Mouse (Mus musculus) heart, adult 8-10 months (tissue): ENCODE results near the gene Sbk2. TPM values are rescaled to one million over a fixed set of nuclear protein-coding genes. Genes with fewer than 3 reads are reported as not detected.
"Not testable (repeated sequence)": the region's sequence is repeated elsewhere in the genome, so short reads cannot be mapped to it uniquely, and the experiment has no call there.

Experiments used
- DNase-seq: peaks from one replicate; pipeline ENCODE4 v3.0.0; 2022; ENCODE audit warnings: low spot score
- total RNA-seq, 4 experiments: library from RNA; stranded (reverse); gene quantifications; 2 replicates each; pipeline ENCODE4 v1.2.4; 2022

Gene Sbk2
- total RNA-seq, result 10 to 100 TPM; 27.3 to 40.6 (median 33.1) TPM

DNA sequence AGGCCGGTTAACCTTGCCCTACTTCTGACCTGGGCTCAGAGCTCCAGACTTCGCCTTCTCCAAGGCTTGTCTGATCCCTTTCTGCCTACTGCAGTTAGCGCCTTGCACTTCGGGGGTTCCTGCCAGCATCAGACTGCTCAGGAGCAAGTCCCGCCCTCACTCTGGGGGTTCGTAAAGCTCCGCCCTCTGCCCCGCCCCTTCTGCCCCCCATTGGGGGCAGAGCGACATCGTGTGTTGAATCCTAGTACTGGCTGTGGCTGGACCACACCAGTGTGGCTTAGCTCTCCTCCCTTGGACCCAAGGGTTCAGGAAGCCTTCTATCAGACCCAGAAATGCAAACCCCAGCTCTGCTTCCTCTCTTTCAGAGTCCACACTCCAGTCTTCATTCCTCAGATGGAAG is at the start of gene Sbk2:
TSS of gene Sbk2 (minus strand) at position 135 of the 400 bp plus-strand sequence.
- DNase-seq, result peak; percentile 79

DNA sequence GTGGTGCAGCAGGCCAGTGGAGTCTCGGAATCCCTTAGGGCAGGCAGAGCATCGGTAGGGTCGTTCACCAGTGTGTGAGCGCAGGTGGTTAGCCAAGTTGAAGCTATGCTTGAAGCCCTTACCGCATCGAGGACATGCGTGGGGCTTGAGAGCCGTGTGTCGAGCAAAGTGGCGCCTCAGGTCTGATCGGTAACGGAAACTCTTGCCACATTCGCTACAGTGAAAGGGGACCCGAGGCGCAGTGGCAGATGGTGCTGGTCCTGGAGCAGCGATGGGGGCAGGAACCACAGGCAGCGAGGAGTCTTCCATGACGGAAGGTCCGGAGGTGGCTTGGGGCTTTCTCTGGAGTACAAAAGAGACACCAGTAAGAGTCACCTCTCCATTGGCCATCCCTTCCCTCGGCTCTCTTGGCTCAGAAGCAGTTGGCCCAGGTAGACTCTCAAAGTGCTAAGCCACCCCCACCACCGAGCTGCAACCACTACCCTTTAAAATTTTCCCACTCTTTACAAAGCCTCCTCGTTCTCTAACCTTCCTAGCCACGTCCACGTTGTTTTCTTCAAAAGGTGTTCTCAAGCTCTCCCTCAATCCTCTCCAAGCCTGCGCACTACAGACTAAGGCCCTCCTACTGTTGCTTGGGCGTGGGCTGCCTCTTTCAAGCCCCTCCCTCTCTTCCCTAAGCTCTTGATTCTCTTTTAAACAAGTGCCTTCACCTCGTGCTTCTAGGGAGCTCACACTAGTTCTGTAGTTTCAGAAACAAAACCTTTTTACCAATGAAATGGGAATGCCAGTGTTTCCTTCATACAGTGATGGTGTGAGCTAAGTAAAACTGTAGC is 48.7 kb upstream of the Sbk2 start:
- DNase-seq, result no peak

DNA sequence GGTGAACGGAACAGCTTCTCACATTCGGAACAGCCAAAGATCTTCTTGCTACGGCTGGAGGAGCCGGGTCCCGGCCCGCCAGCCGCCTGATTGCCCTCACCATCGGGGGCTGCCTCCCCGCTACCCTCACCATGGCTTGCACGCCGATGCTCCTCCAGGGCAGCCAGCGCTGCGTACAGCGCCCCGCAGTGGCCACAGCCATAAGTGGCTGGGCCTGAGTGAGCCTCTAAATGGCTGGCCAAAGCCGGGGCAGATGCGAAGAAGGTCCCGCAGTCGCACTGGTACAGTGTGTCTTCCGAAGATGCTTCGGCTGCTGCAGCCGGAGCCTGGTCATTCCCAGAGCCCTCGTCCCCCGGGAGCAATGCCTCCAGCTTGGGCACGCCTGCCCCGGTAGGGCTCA is 44.0 kb upstream of the Sbk2 start:
- no peak for DNase-seq

DNA sequence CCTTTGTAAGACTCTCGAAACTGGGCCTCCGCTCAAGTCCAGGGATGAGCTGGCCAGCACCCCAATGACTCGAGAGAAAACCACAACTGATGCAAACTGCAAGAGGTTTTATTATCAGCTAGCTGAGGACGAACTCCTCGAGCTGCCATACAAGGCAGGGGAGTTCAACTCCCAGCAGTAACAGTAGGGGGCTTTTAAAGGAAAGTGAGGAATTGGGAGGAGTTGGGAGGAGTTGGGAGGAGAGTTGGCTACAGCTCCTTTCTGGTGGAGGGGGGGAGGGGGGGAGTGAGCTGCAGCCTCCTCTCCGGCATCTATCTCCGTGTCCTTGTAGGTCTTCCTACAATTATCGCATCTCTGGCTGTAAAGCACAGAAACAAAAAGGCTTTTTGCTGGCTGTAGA is 38.7 kb upstream of the Sbk2 start:
- not testable (repeated sequence) for DNase-seq

DNA sequence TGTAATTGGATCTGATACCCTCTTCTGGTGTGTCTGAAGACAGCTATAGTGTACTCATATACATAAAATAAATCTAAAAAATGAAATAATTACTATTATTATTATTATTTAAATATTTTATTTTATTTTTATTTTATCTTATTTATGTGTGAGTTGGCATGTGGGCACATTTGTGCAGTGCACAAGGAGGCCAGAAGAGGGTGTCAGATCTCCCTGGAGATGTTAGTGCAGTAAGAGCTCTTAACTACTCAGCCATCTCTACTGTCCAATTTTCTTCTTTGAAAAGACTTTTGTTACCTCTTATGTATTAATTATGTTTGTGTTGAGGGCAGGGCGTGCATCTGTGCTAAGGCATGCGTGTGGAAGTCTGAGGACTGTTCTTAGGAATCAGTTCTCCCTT is 35.7 kb upstream of the Sbk2 start:
- DNase-seq, result no peak

DNA sequence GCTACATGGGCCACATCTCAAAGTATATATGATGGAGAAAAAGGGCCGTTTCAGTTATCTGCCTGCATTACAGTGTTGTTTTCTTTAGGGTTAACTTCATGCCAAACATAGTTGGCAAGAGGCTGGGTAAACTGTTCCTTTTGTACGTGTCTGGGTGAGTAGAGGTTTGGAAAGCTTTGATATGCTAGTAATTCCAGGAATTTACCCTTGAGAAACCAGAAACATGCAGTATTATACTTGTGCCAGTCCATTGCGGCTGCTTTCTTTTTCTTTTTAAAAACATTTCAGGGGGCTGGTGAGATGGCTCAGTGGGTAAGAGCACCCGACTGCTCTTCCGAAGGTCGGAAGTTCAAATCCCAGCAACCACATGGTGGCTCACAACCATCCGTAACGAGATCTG is 32.7 kb upstream of the Sbk2 start:
- no peak for DNase-seq

DNA sequence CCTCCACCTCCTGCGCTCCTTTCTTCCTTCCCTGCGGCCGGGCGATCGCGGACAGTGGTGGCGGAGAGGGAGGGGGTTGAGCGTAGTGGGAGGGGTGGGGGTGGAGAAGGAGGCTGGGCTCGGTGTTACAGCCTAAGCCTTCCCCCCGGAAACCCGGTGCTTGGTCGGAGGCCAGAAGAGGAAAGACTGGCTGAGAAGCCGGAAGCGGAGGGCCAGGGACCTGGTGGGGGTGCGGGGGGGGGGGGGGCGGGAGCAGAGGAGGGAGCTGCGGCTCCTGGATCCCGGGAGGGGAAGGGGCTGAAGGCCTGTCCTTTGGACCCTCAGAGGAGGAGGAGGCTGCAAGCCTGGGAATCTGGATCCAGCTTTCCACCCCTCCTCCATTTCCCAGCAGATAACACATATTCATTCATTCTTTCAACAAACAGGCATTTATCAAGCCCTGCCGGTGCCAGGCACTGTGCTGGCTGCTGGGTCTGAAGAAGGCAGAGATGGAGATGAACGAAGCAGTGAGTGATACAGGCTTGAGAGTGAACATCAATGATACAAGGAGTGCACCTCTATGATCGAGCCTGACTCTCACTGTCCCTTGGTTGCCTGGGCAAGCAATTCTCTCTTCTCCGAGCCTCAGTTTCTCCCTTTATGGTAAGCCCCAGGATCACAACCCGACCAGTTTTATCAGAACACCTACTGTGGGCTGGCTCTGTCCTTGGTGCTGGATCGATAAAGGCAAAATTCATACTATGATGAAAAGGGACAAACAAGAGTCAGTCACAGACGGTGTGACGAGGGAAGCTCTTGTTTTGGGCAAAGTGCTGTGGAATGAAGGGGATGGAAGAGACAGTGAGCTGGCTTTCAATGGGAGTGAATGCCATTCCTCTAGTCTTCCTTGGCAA is 32.0 kb upstream of the Sbk2 start, which contains the start of gene Zfp579:
TSS of gene Zfp579 (minus strand) at position 156 of the 893 bp plus-strand sequence.
- peak; percentile 88 for DNase-seq

DNA sequence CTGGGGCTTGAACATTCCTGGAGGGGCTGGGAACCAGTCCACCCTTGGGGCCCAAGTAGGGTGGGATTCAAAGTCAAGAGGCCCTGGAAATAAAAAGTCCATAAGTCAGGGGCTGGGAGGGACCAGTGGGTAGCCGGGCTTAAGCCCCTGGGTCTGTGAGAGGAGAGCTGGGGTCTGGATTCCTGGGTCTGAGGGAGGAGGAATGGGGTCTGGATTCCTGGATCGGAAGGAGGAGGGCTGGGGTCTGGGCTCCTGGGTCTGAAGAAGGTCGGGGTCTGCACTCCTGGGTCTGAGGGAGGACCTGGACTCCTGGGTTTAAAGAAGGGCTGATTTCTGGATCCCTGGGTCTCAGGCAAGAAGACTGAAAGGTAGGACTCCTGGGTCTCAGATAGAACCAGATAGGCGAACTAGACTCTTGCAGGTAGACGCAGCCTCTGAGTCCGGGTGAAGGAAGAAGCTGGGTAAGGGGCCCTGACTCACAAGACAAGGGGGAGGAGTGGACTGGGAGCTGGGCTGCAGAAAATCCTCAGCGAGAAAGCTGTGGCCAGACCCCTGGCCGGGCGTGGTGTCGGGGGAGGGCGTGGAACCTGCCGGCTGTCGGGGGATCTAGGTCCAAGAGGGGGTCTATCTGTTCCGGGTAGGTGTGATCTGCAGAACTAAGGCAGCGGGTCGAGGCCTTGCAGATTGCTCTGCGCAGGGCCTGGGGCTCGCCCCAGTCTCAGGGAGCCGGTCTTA is 31.2 kb upstream of the Sbk2 start:
- peak; percentile 16 for DNase-seq

DNA sequence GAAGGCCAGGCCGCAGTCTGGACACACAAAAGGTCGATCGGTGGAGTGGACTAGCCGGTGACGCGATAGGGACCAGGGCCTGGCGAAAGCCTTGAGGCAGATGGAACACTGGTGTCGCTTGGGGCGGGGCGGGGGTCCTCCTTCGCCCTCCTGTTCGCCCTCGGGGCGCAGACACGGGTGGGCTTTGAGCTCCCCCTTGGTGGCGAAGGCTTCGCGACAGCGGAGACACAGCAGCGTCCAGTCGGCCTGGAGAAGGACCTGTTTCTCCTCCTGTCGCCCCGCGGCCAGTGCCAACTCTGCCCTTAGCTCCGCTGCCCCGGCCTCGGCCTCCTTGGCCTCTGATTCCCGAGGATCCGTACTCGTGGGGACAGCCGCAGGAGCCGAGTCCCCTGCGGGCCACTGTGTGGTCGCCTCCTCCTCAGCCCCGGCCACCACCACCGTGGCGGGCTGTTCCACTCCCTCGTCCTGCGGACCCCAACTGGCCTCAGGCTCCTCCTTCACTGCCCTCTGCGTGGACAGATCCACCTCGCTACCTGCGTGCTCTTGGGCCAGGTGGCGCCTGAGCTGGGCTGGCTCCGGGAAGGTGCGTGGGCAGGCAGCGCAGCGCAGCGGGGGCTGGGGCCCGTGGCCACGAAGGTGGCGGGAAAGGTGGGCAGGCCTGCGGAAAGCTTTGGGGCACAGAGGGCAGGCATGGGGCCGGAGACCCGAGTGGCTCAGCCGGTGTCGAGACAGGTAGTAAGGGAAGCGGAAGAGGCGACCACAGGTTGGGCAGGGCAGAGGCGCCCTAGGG is 30.0 kb upstream of the Sbk2 start:
- DNase-seq, result no peak

DNA sequence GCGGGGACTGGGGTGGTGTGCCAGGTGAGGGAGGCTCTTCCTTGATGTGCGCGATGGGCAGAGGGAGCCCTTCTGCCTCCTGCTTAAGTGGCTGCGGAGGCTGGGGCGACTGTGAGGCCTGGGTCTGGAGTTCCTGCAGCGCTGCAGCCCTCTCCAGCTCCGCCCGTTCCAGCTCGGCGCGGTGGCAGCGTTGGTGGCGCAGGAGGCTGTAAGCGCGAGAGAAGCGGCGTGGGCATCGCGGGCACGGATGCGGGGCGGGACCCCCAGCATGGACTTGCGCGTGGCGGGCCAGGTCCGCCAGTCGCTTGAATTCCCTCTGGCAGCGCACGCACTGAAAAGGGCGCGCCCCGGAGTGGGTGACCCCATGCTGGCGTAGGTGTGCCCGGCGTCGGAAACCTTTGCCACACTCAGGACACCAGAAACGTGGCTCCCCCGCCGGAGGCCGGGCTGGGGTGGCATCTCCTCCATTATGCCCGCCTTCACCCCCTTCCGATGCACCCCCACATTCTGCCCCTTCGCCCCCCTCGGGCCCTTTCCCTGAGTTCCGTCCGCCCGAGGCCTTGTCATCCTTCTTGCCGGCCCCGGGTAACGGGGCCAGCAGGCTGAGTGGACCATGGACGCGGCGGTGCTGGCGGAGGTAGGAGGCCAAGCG is 29.3 kb upstream of the Sbk2 start:
- no peak for DNase-seq

DNA sequence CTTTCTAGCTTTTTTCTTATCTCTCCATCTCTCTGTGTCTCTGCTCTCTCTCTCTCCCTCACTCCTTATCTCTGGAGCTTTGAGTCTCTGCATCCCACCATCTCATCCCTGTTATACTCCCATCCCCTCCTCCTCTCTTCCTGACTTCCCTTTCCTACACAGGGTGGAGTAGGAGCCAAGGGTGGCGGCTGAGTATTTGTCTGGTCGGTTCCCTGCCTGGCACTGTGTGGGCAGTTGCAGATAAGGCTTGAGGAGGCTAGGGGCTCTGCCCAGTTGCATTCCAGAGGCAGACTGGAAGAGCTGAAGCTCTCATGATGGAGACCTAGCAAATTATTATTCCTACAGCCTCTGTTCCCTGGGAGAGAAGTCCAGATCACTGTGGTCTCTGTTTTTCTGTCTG is 24.0 kb upstream of the Sbk2 start:
- DNase-seq, result no peak

DNA sequence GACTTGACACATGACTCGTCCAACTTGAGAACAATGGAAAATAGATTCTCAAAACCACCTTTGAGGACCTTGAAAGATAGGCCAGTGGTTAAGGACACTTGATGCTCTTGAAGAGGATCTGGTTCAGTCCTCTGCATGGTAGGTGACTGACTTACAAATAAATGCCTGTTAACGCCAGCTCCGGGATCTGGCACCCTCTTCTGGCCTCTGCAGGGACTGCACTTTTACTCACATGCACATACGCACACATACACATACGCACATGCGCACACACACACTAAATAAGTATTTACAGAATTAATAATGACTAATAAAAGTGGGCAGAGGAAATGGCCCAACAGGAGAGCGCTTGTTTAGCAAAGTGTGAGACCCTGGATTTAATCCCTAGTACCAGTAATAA is 12.6 kb upstream of the Sbk2 start:
- DNase-seq, result no peak

DNA sequence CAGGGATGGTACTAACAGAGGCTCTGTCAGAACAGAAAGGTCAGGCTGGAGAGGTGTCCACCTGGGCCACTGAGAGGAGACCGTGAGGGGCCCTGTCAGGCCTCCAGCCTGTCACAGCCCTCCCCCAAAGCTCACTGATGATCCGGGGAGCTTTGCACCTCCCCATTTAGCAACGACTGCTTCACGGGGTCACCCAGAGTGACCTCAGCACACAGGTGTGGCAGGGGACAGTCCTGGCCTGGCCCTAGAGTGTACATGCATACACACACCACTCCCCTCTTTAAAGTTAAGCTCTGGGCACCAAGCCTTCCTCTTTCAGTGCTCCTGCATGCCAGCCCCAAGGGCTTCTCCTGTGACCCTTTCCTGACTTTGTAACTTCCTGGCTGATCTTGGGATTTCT is 11.2 kb upstream of the Sbk2 start:
- no peak for DNase-seq

DNA sequence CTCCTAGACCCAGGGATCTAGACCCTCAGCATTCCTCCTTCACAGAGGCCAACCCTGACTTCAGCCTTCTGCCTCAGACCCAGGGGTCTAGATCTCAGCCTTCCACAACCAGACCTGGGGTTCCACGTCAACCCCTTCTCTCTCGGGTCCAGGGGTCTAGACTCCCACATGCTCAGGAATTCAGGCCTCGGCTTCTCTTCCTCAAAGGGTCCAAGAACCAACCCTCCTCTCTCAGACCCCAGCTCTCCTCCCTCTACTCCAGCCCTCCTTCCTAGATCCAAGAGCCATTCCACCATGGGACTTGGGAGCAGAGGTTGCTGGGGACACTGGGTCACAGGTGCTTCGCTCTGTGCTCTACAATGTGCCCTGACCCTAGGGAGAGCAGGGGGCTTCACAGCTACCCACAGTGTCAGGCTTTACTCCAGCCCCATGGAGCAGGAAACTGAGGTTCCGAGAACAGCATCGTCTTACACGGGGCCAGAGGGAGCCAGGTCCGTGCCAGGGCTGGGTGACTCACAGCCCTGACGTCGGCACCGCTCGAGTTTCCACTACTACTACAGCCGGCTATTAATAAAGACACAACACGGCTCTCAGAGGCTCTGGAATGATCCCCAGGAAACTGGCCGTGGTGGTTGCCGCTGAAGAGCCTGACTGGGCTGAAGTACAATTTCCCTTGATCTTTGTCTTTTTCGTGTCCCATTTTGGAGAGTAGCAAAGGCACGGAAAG is 8.3 kb upstream of the Sbk2 start:
- peak; percentile 71 for DNase-seq

DNA sequence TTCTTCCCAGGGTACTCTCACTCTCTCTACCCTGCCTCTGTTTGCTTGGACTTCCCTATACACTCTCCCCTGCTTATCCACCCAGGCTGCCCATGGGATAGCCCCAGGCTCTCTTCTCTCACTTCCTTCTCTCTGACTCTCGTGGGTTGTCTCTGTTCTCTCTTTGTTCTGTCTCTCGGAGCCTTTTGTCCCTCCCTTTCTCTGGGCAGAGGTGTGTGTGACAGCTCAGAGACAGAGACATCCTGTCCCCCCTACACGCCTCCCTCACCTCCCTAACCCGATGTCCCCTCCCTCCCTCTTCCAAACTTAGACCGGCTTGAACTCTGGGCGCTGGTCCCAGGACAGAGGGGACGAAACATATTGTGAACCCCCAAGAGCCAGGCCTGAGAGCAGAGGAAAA is 7.5 kb upstream of the Sbk2 start:
- DNase-seq, result peak; percentile 22

DNA sequence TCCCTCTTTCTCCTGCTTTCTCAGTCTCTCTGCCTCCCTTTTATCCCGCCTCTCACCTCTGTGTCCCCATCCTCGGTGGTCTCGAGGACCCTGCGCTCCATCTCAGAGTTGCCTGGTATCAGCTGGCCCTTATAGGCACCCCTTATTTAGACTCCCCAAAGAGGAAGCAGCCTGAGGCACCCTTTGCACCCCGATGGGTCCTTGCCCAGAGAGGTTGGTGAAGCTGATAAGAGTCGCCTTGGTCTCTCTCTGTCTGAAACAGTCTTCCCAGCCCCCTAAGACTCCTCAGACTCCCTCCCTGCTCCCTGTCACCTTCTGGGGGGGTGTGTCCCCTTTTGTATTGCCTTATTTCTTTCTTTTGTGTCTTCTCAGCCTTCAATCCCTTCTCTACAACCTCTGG is 6.9 kb upstream of the Sbk2 start, which contains the start of gene Sbk3:
TSS of gene Sbk3 (minus strand) at position 101 of the 400 bp plus-strand sequence.
- DNase-seq, result no peak

DNA sequence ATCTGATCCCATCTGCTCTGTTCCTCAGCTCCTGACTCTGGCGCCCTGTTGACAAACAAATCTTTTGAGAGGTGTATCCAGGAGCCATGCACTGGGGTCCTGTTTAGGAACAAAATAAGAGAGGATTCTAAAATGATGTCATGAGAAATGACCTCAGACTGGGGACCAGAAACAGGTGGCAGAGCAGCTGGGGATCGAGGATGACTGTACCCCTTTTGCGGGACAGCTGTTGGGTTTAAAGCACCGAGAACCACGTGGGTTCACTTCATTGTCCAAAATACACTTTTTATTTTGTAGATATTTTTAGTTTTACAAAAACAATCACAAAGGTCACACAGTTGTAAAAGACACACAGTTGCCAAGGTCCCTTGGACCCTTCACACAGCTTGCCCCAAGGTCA is 782 bp upstream of the Sbk2 start:
- no peak for DNase-seq

DNA sequence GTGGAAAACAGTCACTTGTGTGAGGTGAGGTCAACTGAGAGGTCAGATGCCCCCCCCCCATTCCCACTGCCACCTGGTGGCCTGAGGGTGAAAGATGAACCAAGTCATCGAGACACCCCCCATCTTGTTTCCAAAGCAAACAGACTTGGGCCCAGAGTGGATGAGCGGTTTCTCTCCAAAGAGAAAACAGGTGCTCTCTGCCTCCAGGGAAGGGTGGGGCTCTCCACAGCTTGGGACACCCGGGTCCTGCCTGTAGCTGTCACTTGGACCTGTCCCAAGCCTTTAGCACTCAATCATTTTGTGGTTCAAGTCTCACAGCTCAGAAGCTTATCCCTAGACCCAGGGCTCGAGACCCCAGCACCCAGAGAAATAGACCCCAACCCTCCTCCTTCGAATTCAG is 679 bp downstream of the Sbk2 start:
- no peak for DNase-seq

DNA sequence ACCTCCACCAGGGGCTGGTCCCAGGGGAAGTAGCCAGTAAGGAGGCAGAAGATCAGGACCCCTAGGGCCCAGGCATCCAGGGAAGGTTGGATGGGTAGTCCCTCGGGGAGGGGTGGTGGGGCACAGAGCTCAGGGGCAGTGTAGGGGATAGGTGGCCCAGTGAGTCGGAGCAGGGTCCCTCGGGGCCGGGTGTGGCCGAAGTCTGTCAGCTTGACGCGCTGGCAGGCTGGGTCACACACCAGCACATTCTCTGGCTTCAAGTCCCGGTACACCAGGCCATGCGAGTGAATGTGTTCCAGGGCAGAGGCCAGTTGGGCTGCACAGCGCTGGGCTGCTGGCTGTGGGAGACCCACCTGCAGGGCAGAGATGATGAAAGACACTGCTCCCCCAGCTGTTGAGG is 6.8 kb downstream of the Sbk2 start:
- DNase-seq, result no peak
